Mouse (Mus musculus) forebrain, postnatal 0 days (tissue): Measurements from ENCODE around the gene Olfr806. TPM values are rescaled to one million over a fixed set of nuclear protein-coding genes. Genes with fewer than 3 reads are reported as not detected.

Source experiments
- ATAC-seq: fragments of 200-750 bp; cut with Nextera tagmentation; 2 replicates; pipeline ENCODE4 v1.8.0; 2017; ENCODE audit warnings: mild to moderate bottlenecking, moderate library complexity
- DNase-seq: peaks from one replicate; pipeline ENCODE4 v3.0.0-alpha.2; 2015
- H3K27ac ChIP-seq: fragments of 300-500 bp; sonication (generic); 2 replicates; pipeline ENCODE4 v1.5.1; 2014; ENCODE audit warnings: low read depth, mild to moderate bottlenecking, antibody characterized with exemption, low read length, moderate library complexity, mixed read lengths
- H3K27me3 ChIP-seq: fragments of 300-500 bp; sonication (generic); 2 replicates; pipeline ENCODE4 v1.6.1; 2014; ENCODE audit warnings: mild to moderate bottlenecking, low read length, mixed read lengths; ENCODE audit not compliant: insufficient read depth
- H3K36me3 ChIP-seq: fragments of 300-500 bp; sonication (generic); 2 replicates; pipeline ENCODE4 v1.6.1; 2014; ENCODE audit warnings: mild to moderate bottlenecking, moderate library complexity; ENCODE audit not compliant: insufficient read depth
- H3K4me1 ChIP-seq: fragments of 300-500 bp; sonication (generic); 2 replicates; pipeline ENCODE4 v1.6.1; 2014; ENCODE audit warnings: antibody characterized with exemption; ENCODE audit not compliant: insufficient read depth
- H3K4me2 ChIP-seq: fragments of 300-500 bp; sonication (generic); 2 replicates; pipeline ENCODE4 v1.6.1; 2014; ENCODE audit warnings: low read depth, mild to moderate bottlenecking, moderate library complexity
- H3K4me3 ChIP-seq: fragments of 300-500 bp; sonication (generic); 2 replicates; pipeline ENCODE4 v1.5.1; 2014; ENCODE audit warnings: low read depth, low read length, mixed read lengths
- H3K9ac ChIP-seq: fragments of 300-500 bp; sonication (generic); 2 replicates; pipeline ENCODE4 v1.6.1; 2014; ENCODE audit warnings: mild to moderate bottlenecking
- H3K9me3 ChIP-seq: fragments of 300-500 bp; sonication (generic); 2 replicates; pipeline ENCODE4 v1.6.1; 2016; ENCODE audit warnings: low read length
- CTCF ChIP-seq: sonication (generic); IDR thresholded peaks from 2 replicates; pipeline ENCODE4 v1.5.1; 2016; ENCODE audit warnings: antibody characterized with exemption, control low read depth, low read depth
- WGBS: fragments of 180-500 bp; shearing (Covaris S2); extraction: QIAGEN DNeasy Blood & Tissue Kit; methylation state at CpG from one replicate; pipeline ENCODE4 v1.1.7; 2014; 5-methylcytosine and 5-hydroxymethylcytosine counted together
- polyA plus RNA-seq: library from polyadenylated mRNA; unstranded; fragments of >200 nt; fragmentation: Nextera tagmentation; extraction: Ambion mirVana; gene quantifications from 2 replicates; pipeline ENCODE4 v1.2.1, GENCODE M21; 2015
- total RNA-seq: library from RNA; depleted of rRNA; stranded (reverse); fragments of >200 nt; gene quantifications from 2 replicates; pipeline ENCODE4 v1.2.3, GENCODE M21; 2014; rRNA removed

The Olfr806 gene
- total RNA-seq (not detected in 2 replicates), polyA plus RNA-seq (not detected in 2 replicates)

DNA sequence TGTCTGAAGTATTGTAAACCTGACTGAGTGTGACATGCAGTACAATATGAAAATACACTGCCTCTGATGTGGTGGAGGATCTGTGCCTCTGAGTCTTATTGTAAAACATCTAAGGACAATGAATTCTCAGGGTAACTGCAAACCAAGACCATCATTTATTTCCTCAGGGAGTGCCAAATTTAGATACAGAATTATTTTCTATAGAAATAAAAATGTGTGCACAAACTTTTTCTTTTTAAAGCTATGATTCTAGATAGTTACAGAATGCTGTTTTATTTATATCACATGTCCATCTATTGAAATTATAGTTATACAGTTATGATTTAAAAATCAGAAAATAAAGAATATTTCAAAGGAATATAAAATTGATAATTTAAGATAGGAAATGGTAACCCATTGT lies at the start of gene Olfr806:
Gene Olfr806, minus strand, starts transcription at position 101 of the 400 bp plus-strand sequence.
- Histone ChIP-seq H3K27ac (no peak within 1 kb of the TSS), H3K27me3 (no peaks in the 10 kb centered on the region), H3K4me2 (no peak within 1 kb of the TSS), H3K9ac (no peak within 1 kb of the TSS), H3K4me1 (no peaks in the 10 kb centered on the region), H3K9me3 (no peaks in the 10 kb centered on the region), H3K36me3 (no peaks in the 10 kb centered on the region), H3K4me3 (no peak within 1 kb of the TSS)
- ATAC-seq: no peak
- TF ChIP-seq CTCF: no peak
- DNase-seq: no peak

- DNase-seq: no peak
- no peak for TF ChIP-seq CTCF
These were observed 36.4 kb upstream of the Olfr806 start for GRCm38 (mm10) chr10:129778123-129778522.

DNA sequence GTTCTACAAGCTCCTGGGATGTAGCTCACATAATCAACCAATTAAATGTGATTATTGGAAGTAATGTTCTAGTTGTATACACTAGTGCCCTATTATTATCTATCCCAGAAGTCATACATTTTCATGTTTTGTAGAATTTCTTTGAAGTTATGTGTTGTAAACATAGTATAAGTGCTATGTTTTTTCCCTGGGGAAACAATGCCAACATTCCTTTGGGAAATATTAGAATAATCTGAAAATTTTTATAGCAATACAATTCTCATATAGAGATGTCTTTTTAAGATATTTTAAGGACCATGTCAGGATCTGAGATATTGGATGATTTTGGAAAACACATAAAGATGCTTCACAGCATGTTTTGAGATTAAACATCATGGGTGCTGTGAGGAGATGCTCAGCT lies 32.6 kb upstream of the Olfr806 start, which contains the start of gene Olfr809:
Gene Olfr809, plus strand, starts transcription at position 301 of the 400 bp plus-strand sequence.
- ATAC-seq (no peak), DNase-seq (no peak)
- H3K9ac ChIP-seq: no peak within 1 kb of the TSS
- H3K4me2 ChIP-seq: no peak within 1 kb of the TSS
- no peaks in the 10 kb centered on the region for H3K9me3 ChIP-seq
- H3K4me1 ChIP-seq: no peaks in the 10 kb centered on the region
- no peaks in the 10 kb centered on the region for H3K27me3 ChIP-seq
- no peaks in the 10 kb centered on the region for H3K36me3 ChIP-seq
- no peak within 1 kb of the TSS for H3K27ac ChIP-seq
- TF ChIP-seq CTCF: no peak
- H3K4me3 ChIP-seq: no peak within 1 kb of the TSS

More at GRCm38 (mm10) chr10:129778123-129778522, 36.4 kb upstream of the Olfr806 start:
- Histone ChIP-seq H3K4me1 (no peaks in the 10 kb centered on the region), H3K27me3 (no peaks in the 10 kb centered on the region), H3K9ac (no peak overlapping the region), H3K4me3 (no peak overlapping the region), H3K4me2 (no peak overlapping the region), H3K9me3 (no peaks in the 10 kb centered on the region), H3K36me3 (no peaks in the 10 kb centered on the region), H3K27ac (no peak overlapping the region)
- ATAC-seq: no peak

- no peak within 1 kb of the TSS for H3K4me2 ChIP-seq
- H3K9me3 ChIP-seq: no peaks in the 10 kb centered on the region
- no peak for DNase-seq
- no peak within 1 kb of the TSS for H3K9ac ChIP-seq
- 100% methylated on average over 1 of the region's 1 CpGs for WGBS
- no peaks in the 10 kb centered on the region for H3K36me3 ChIP-seq
- ATAC-seq: no peak
- no peaks in the 10 kb centered on the region for H3K27me3 ChIP-seq
- H3K27ac ChIP-seq: no peak within 1 kb of the TSS
- H3K4me1 ChIP-seq: no peaks in the 10 kb centered on the region
- TF ChIP-seq CTCF: no peak
- H3K4me3 ChIP-seq: no peak within 1 kb of the TSS
These were observed 23.5 kb upstream of the Olfr806 start, which contains the start of gene Olfr808 for GRCm38 (mm10) chr10:129765182-129765581. TSS of gene Olfr808 (plus strand) at chr10:129765482.

DNA sequence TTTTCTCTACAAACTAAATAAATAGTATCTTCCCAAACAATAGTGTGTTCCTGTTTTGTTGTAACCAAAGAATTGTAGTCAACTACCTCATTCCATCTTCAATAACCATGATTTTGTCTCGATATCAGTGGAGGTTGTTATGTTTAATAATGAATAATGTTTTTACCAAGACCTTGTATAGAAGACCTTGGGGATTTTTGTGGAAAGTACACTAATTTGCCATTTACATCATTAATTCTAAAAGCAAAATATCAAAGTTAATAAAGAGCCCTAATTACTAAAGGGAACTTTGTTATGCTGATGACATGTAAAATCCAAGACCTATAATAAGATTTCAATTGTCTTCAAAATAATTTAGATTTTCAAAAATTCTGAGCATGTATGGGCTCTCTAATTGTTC lies 16.0 kb upstream of the Olfr806 start, which contains the start of gene Olfr807:
Gene Olfr807, minus strand, starts transcription at position 101 of the 400 bp plus-strand sequence.
- 93% methylated on average over 1 of the region's 1 CpGs for WGBS
- Histone ChIP-seq H3K9me3 (no peaks in the 10 kb centered on the region), H3K36me3 (no peaks in the 10 kb centered on the region), H3K27me3 (no peaks in the 10 kb centered on the region), H3K9ac (no peak within 1 kb of the TSS), H3K4me3 (no peak within 1 kb of the TSS), H3K27ac (no peak within 1 kb of the TSS), H3K4me1 (no peaks in the 10 kb centered on the region), H3K4me2 (no peak within 1 kb of the TSS)
- DNase-seq (no peak), ATAC-seq (no peak)
- no peak for TF ChIP-seq CTCF

DNA sequence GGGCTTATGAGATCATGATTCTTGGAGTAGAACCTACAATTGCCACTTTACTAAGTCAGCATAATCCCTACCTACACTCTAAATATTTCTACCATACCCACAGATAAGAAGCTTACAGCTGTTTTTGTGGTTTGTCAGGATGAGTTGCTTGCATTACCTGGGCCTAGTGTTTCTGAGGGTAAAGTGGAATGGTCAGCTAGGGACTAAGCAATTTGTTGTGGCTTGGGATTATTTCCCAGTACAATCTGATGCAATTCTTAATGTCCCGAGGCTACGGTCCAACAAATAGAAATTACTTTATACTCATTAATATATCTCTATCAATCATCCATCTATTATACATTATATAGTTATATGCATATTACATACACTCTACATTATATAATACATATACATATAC lies 12.4 kb downstream of the Olfr806 start, which contains the start of gene Olfr805:
Gene Olfr805, minus strand, starts transcription at position 101 of the 400 bp plus-strand sequence.
- DNase-seq: no peak

GRCm38 (mm10) chr10:129702910-129703309 lies 38.8 kb downstream of the Olfr806 start, which contains the start of gene Olfr804:
TSS of gene Olfr804 (plus strand) at chr10:129703210.
- Histone ChIP-seq H3K9ac (no peak within 1 kb of the TSS), H3K9me3 (no peaks in the 10 kb centered on the region), H3K4me2 (no peak within 1 kb of the TSS), H3K36me3 (no peaks in the 10 kb centered on the region), H3K27me3 (no peaks in the 10 kb centered on the region), H3K4me3 (no peak within 1 kb of the TSS), H3K27ac (no peak within 1 kb of the TSS), H3K4me1 (no peaks in the 10 kb centered on the region)
- DNase-seq (no peak), ATAC-seq (no peak)
- TF ChIP-seq CTCF: no peak

More for the DNA sequence above, 12.4 kb downstream of the Olfr806 start, which contains the start of gene Olfr805:
- Histone ChIP-seq H3K27me3 (no peaks in the 10 kb centered on the region), H3K4me1 (no peaks in the 10 kb centered on the region), H3K4me2 (no peak within 1 kb of the TSS), H3K9ac (no peak within 1 kb of the TSS), H3K36me3 (no peaks in the 10 kb centered on the region), H3K4me3 (no peak within 1 kb of the TSS), H3K27ac (no peak within 1 kb of the TSS), H3K9me3 (no peaks in the 10 kb centered on the region)
- 99% methylated on average over 2 of the region's 2 CpGs for WGBS
- TF ChIP-seq CTCF: no peak
- no peak for ATAC-seq
